Mouse (Mus musculus): ENCODE measurements around the gene Rnf114. TPM values are rescaled to one million over a fixed set of nuclear protein-coding genes. Genes with fewer than 3 reads are reported as not detected.

Gene Rnf114
- polyA plus RNA-seq, 1 experiment from 2014 or later: 62.2 TPM

DNA sequence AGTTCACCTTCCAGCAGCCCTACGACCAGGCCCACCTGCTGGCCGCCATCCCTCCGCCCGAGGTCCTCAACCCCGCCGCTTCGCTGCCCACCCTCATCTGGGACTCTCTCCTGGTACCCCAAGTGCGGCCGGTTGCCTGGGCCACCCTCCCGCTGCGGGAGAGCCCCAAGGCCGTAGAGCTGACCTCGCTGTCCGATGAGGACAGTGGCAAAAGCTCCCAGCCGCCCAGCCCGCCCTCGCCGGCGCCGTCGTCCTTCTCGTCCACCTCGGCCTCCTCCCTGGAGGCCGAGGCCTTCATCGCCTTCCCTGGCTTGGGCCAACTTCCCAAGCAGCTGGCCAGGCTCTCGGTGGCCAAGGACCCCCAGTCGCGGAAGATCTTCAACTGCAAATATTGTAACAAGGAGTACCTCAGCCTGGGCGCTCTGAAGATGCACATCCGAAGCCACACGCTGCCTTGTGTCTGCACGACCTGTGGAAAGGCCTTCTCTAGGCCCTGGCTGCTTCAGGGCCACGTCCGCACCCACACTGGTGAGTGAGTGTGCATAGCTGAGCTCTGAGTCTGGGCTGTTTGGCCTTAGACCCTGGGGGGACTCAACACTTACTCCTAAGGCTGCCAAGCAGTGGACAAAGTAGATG lies 46.3 kb downstream of the Rnf114 start:
- WGBS: 50% methylated on average over 34 of the region's 34 CpGs
- peak overlapping the region; percentile 40; the same call in 1 of the 2 replicates for H3K9ac ChIP-seq (ENCODE audit: low read depth, low read length)
- ATAC-seq: no peak
- H3K27ac ChIP-seq (ENCODE audit: low read depth, low read length): peak overlapping the region; percentile 28; the same call in 1 of the 2 replicates
- H3K27me3 ChIP-seq (replicated peaks; ENCODE audit: control insufficient read depth, insufficient read depth, low read length): peaks cover 6% of the 10 kb centered on the region; the same call in 1 of the 2 replicates
- peak overlapping the region; percentile 84 for H3K4me2 ChIP-seq (replicated peaks; ENCODE audit: low read depth)
- TF ChIP-seq CTCF (IDR thresholded peaks at IDR 0.05; ENCODE audit: low read depth): no peak
- H3K36me3 ChIP-seq (ENCODE audit: control insufficient read depth, insufficient read depth): peaks cover 9% of the 10 kb centered on the region; the same call in 1 of the 2 replicates
- no peaks in the 10 kb centered on the region for H3K4me1 ChIP-seq (replicated peaks; ENCODE audit: control insufficient read depth, insufficient read depth, low read length)
- peak overlapping the region; percentile 48 for H3K4me3 ChIP-seq (ENCODE audit: low read depth, low read length)
- no peaks in the 10 kb centered on the region for H3K9me3 ChIP-seq (ENCODE audit: control insufficient read depth)

DNA sequence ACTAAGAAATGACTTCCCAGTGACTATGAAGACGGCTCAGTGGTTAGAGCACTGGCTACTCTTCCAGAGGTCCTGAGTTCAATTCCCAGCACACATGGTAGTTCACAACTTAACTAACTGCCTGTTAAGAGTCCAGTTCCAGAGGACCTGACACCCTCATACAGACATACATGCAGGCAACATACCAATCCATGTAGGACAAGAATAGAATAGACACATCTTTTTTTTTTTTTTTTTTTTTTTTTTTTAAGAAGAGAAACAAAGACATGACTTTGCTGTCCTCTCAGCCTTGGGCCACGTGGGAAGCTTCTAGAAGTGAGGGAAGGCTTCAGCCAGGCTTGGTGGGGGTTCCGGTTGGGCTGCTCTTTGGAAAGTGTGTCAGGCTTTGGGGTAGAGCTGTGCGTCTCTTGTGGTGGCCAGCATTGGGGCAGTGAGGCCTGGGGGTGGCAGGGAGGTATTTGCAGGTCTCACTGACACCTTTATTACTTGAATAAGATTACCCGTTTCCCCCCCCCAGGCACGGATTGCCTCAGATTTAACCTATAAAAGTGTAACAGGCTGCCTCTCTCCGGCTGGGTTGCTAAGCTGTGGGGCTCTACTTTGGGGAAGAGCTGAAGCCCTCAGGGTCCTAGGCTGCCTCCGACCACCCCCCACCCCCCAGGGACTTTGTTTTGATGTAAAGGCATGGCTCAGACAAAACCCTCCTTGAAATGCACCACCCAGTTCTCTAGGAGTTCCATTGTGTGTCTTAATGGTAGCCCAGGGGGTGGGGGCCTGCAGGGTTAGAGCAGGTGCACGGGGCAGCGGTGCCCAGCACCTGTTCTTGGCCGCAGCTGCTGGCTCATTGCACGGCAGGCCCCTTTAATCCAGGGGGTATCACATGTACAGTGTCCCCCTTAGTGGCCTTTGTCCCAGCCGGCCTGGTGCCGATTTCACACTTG lies 47.4 kb downstream of the Rnf114 start:
- Histone ChIP-seq H3K4me2 (replicated peaks; ENCODE audit: low read depth) (peak overlapping the region; percentile 84), H3K9ac (ENCODE audit: low read depth, low read length) (peak overlapping the region; percentile 31; the same call in 1 of the 2 replicates), H3K27me3 (replicated peaks; ENCODE audit: control insufficient read depth, insufficient read depth, low read length) (peaks cover 6% of the 10 kb centered on the region; the same call in 1 of the 2 replicates), H3K4me1 (replicated peaks; ENCODE audit: control insufficient read depth, insufficient read depth, low read length) (no peaks in the 10 kb centered on the region), H3K36me3 (ENCODE audit: control insufficient read depth, insufficient read depth) (peaks cover 9% of the 10 kb centered on the region; the same call in 1 of the 2 replicates), H3K4me3 (ENCODE audit: low read depth, low read length) (peak overlapping the region; percentile 48), H3K27ac (ENCODE audit: low read depth, low read length) (no peak overlapping the region), H3K9me3 (ENCODE audit: control insufficient read depth) (no peaks in the 10 kb centered on the region)
- TF ChIP-seq CTCF (IDR thresholded peaks at IDR 0.05; ENCODE audit: low read depth): no peak
- WGBS: 49% methylated on average over 14 of the region's 14 CpGs
- no peak for ATAC-seq

DNA sequence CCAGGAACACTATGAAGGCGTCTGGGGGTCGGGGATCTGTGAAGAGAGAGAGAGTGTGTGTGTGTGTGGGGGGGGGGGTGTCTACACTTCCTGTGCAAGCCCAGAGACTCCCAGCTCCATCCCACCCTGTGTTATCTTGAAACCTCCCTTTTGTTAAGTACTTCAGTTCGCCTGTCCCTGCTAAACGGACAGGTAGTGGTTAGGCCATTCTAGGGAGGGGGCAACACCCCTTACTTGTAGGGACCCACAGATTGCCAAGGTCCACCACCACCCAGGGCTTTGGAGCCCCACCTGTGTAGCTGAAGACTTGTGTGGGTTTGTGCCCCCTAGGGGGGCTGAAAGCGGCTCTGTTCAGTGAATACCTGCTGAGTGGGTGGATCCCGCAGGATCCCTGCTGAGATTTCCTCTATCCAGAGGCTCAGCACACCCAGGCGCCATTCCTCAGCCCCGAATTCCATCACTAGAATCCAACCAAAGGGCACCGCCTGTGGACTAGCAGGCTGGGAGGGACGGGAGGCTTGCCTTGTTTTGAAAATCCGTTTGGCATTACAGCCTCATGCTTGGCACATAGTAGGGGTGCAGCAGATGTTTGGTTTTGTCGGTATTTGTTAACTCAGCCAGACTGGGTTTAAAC lies 48.1 kb downstream of the Rnf114 start:
- no peak for TF ChIP-seq CTCF (IDR thresholded peaks at IDR 0.05; ENCODE audit: low read depth)
- peak overlapping the region; percentile 48 for H3K4me3 ChIP-seq (ENCODE audit: low read depth, low read length)
- H3K4me1 ChIP-seq (replicated peaks; ENCODE audit: control insufficient read depth, insufficient read depth, low read length): no peaks in the 10 kb centered on the region
- H3K4me2 ChIP-seq (replicated peaks; ENCODE audit: low read depth): peak overlapping the region; percentile 84
- peaks cover 9% of the 10 kb centered on the region; the same call in 1 of the 2 replicates for H3K36me3 ChIP-seq (ENCODE audit: control insufficient read depth, insufficient read depth)
- no peak for ATAC-seq
- no peaks in the 10 kb centered on the region for H3K9me3 ChIP-seq (ENCODE audit: control insufficient read depth)
- 51% methylated on average over 12 of the region's 12 CpGs for WGBS
- H3K27me3 ChIP-seq (replicated peaks; ENCODE audit: control insufficient read depth, insufficient read depth, low read length): peaks cover 6% of the 10 kb centered on the region; the same call in 1 of the 2 replicates
- no peak overlapping the region for H3K9ac ChIP-seq (ENCODE audit: low read depth, low read length)
- H3K27ac ChIP-seq (ENCODE audit: low read depth, low read length): no peak overlapping the region; the same call in 1 of the 2 replicates

DNA sequence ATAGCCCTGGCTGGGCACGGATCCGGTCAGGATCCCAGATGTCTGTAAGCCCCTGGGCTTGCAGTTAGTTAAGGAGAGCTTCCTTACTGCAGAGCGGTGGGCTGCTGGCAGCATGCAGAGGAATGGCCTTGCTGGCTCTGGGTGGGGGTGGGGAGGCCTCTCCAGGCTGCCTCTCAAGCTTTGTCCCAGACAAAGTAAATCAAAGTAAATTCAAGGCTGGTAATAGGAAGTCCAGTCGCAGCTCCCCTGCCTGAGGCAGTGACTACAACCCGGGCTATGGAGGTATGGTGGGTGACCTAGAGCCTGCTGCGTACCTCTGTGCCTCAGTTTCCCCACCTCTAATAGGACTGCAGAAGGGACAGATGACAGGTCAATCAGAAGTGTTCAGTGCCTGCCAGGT lies 48.9 kb downstream of the Rnf114 start:
- Histone ChIP-seq H3K9me3 (ENCODE audit: control insufficient read depth) (no peaks in the 10 kb centered on the region), H3K4me3 (ENCODE audit: low read depth, low read length) (peak overlapping the region; percentile 48; the same call in 1 of the 2 replicates), H3K4me1 (replicated peaks; ENCODE audit: control insufficient read depth, insufficient read depth, low read length) (no peaks in the 10 kb centered on the region), H3K27me3 (replicated peaks; ENCODE audit: control insufficient read depth, insufficient read depth, low read length) (peaks cover 6% of the 10 kb centered on the region; the same call in 1 of the 2 replicates), H3K27ac (ENCODE audit: low read depth, low read length) (no peak overlapping the region), H3K36me3 (ENCODE audit: control insufficient read depth, insufficient read depth) (peaks cover 9% of the 10 kb centered on the region; the same call in 1 of the 2 replicates), H3K4me2 (replicated peaks; ENCODE audit: low read depth) (peak overlapping the region; percentile 84), H3K9ac (ENCODE audit: low read depth, low read length) (peak overlapping the region; percentile 17; the same call in 1 of the 2 replicates)
- 37% methylated on average over 6 of the region's 6 CpGs for WGBS
- ATAC-seq: no peak
- TF ChIP-seq CTCF (IDR thresholded peaks at IDR 0.05; ENCODE audit: low read depth): no peak

DNA sequence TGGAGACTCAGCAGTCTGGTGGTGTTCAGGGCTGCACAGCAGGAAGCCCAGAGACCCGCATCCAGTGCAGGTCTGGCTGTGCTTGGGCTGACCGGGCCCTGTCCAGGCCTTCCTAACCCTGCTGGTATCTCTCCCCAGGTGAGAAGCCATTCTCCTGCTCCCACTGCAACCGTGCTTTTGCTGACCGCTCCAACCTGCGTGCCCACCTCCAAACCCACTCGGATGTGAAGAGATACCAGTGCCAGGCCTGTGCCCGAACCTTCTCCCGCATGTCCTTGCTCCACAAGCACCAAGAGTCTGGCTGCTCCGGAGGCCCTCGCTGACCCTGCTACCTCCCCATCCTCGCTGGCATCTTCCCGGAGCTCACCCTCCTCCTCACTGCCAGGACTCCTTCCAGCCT lies 49.3 kb downstream of the Rnf114 start:
- 85% methylated on average over 12 of the region's 12 CpGs for WGBS
- 0 out of 2 replicates have a peak overlapping the region, but pooled peaks have one; percentile 17 for H3K9ac ChIP-seq (ENCODE audit: low read depth, low read length)
- no peaks in the 10 kb centered on the region for H3K4me1 ChIP-seq (replicated peaks; ENCODE audit: control insufficient read depth, insufficient read depth, low read length)

More for the DNA sequence above, 49.3 kb downstream of the Rnf114 start:
- Histone ChIP-seq H3K36me3 (ENCODE audit: control insufficient read depth, insufficient read depth) (peaks cover 9% of the 10 kb centered on the region; the same call in 1 of the 2 replicates), H3K27ac (ENCODE audit: low read depth, low read length) (no peak overlapping the region), H3K4me2 (replicated peaks; ENCODE audit: low read depth) (peak overlapping the region; percentile 84; the same call in 1 of the 2 replicates), H3K27me3 (replicated peaks; ENCODE audit: control insufficient read depth, insufficient read depth, low read length) (peaks cover 6% of the 10 kb centered on the region; the same call in 1 of the 2 replicates), H3K9me3 (ENCODE audit: control insufficient read depth) (no peaks in the 10 kb centered on the region), H3K4me3 (ENCODE audit: low read depth, low read length) (no peak overlapping the region)
- no peak for TF ChIP-seq CTCF (IDR thresholded peaks at IDR 0.05; ENCODE audit: low read depth)
- ATAC-seq: no peak
